Mouse (Mus musculus): ENCODE measurements around the gene Rnf181.

The Rnf181 gene

DNA sequence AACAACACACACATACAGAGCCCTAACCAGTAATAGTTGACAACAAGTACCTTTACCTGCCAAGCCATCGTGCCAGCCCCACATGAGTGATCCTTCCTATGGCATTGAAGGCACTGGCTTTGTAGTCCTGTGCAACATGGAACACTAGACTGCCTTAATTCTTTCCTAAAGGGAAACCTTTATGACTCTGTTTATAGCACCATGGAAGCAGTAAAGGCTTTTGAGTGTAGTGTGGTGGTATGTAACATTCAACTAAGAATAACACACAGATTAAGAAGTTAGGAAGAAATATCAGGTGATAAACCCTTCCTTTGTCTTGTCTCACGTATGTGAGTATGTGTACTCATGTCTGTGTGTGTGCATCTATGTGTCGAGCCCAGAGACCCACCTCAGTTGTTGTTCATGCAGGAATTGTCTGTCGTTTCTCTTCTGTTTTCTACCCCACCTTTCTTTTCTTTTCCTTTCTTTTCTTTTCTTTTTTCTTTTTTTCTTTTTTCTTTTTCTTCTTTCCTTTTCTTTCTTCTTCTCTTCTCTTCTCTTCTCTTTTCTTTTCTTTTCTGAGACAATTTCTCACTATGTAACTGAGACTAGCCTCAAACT lies at the start of gene Rnf181:
Gene Rnf181, minus strand, starts transcription at position 113 of the 600 bp plus-strand sequence.
- DNase-seq = no peak

DNA sequence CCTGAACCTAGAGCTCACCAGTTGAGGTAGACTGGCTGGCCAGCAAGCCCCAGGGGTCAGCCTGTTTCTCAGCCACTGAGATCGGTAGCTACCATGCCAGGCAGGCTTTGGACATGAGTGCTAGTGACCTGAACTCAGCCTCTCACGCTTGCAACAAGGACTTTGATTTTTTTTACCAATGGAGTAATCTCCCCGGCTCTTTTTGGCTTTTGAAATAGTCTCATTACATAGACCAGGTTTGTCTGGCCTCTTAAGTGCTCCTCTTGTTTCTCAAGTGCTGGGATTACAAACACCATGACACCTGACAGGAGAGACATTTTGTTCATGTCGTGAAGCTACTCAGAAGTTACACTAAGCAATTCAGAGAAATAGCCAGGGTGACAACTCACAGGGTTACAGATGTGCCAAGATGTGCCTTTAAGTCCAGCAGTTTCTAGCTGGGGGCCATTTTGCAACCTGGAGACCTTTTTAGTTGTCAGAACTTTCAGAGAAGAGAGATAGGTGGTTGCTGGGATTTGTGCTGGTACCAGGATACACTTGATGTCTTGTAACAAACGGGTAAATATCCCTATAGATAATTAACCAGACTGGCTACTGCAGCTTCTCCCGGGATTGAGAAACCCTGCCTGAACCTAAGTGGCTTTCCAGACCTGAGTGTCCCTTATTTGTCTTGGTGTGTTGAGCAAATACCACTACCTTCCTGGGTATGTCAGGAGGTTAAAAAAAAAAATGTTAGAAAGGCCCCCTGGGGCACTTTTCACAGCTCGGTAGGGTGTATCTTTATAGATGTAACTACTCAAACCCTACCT lies 49.4 kb upstream of the Rnf181 start:
- DNase-seq = no peak

DNA sequence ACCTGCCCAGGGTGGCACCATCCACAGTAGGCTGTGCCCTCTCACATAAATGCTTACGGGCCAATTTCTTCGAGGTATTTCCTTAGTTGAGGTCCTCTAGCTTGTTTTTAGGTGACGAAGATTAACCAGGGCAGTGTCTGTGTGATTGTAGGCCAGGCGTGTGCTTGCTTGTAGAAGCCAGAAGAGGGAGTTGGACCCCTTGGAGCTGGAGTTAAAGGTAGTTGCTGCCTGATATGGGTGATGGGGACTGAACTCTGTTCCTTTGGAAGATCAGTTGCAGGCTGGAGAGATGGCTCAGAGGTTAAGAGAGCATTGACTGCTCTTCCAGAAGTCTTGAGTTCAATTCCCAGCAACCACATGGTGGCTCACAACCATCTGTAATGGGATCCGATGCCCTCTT lies 48.4 kb upstream of the Rnf181 start:
- DNase-seq = no peak

DNA sequence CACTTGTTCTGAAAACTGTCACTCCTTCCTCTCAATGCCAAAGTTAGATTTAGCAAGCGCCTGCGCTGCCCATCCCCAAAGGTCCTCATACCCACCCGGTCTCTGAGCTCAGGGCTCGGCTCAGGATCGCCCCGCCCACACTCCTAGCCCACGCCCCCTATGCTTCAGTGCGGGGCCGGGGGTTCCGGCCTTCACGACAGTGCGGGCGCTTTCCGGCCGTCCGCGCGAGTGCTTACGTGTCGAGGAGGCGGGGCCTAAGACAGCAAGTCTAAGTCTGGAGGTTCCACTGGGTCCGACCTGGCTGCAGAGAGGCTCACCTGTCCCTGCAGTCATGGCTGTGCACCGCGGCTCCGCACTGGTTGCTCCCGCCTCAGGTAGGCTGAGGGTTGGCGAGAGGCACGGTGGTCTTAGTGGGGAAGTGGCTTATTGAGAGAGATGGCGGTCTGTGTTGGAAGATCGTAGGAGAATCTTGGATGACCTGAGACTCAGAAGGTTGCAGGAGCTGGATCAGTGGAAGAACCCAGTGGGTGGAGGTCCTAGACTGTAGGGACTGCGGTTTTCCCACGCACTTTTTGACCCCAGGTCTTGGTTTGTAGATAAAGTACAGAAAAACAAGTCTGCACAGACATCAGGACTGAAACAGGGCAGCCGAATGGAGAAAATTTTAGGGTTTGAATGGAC lies 47.5 kb upstream of the Rnf181 start, which contains the start of gene Ggcx:
Gene Ggcx, plus strand, starts transcription at position 233 of the 681 bp plus-strand sequence.
- peak; percentile 98 for DNase-seq

DNA sequence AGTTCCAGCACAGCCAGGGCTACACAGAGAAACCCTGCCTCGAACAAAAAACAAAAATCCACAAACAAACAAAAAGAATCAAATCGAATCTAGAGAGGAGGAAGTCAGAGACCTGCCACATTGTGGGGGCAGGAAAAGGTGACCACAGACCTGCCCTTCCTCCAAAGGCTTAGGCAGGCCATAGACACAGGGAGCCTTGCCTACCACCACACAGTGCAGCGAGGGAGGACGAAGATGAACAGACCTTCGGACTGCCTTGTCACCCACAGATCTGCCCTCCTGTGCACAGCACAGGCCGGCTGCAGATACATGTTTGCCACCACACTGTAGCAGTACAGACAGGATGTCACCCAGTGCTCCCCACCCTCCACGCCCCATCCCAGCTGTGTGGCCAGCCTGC lies 43.8 kb upstream of the Rnf181 start:
- DNase-seq = no peak

DNA sequence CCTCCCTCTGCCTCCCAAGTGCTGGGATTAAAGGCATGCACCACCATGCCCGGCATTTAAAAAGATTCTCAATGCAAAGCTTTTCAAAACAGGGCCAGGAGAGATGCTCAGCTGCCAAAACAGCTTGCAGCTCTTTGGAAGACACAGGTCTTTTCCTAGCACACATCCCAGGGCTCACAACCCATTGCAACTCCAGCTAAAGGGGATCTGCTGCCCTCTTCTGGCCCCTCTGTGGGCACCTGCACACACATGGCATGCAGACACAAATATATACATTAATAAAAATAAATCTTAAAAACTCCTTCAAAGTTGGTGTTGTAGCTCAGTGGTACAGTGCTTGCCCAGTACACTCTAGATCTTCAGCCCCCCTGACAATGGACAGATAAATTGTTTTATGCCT lies 43.2 kb upstream of the Rnf181 start:
- DNase-seq = no peak

DNA sequence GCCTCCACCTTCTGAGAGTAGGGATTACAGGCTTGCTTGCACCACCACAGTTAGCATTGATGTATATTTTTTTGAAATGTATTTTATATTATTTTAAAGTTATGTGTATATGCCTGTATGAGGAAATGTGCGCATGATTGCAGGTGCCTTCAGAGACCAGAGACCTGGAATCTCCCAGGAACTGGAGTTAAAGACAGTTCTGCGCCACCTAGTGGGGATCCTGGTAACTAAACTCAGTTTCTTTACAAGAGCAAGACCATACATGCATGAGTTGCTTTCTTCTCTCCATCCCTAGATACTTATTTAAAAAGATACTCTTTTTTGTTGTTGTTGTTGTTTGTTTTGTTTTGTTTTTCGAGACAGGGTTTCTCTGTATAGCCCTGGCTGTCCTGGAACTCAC lies 42.8 kb upstream of the Rnf181 start:
- DNase-seq = peak; percentile 81

DNA sequence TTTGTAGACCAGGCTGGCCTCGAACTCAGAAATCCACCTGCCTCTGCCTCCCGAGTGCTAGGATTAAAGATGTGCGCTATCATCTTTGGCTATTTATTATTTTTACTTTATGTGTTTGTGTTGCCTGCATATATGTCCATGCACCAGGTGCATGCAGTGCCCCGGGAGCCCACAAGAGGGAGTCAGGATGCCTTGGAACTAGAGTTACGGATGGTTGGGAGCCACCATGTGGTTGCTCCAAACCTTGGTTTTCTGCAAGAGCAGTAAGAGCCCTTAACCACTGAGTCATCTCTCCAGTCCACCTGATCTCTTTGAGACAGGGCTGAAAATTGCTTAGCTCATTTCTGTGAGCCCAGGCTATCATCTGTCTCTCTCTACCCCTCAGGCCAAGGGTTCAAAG lies 40.4 kb upstream of the Rnf181 start:
- peak; percentile 91 for DNase-seq

DNA sequence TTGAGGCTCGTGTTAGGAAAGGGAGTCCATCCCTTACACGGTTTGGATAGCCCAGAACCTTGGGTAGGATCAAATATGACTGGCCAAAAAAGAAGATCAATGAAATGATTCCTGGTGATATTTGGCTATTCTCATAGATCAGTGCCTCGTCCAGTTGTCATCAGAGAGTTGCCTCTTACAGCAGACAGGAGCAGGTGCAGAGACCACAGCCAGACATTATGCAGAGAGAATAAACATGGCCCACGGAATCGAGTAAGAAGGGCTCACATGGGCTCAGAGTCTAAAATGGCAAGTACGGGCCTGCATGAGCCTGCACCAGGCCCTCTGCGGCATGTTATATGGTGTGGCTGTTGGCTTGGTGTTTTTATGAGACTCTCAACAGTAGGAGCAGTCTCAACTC lies 38.6 kb upstream of the Rnf181 start:
- no peak for DNase-seq

DNA sequence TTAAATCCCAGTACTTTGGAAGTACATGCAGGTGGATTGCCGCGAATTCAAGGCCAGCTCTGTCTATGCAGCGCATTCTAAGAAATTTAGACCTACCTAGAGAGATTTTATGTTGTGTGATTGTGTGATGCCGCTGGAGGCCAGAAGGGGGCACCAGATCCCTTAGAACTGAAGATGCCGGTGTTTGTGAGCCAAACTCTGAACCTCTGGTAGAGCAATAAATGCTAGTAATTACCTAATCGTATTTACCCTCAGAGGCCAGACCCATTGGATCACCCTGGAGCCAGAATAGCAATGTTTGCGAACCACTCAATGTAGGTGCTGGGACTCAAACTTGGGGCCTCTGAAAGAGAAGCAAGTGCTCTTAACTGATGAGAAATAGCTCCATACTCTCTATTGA lies 35.1 kb upstream of the Rnf181 start:
- peak; percentile 87 for DNase-seq

DNA sequence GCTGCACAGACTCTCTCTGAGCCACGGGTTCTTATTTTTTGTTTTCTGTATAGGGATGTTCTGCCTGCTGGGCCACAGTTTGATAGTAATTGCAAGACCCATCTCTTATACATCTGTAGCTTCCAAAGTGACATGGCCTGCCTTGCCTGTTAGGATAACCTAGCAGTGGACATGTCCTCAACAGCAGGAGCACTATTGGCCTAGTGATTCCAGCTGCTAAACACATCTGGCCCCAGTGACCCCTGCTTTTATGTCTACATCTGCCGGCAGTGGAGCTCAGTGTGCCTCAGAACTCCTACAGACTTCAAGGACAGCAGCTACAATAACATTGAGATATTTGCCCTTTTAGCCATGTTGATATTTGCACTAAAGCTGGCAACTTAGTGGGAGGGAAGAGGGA lies 33.2 kb upstream of the Rnf181 start:
- DNase-seq = no peak

DNA sequence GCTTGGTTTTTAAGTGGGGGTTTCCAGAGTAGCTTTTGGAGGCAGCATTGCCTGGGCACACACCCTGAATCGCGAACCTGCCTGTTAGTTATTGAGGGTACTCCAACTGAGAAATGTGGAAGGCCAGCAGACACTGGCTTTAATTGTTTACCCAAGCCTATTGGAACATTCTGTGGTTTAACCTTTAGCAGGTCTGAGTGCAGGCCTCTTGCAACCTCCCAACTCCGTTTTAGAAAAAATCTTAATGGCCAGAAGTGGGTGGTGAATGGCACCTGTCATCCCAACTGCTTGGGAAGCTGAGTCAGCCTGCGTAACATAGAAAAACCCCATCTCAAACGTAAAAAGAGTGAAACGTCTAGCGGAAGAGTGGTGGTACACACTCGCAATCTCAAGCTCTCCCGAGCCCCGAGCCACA lies 30.1 kb upstream of the Rnf181 start:
- DNase-seq = peak; percentile 43

DNA sequence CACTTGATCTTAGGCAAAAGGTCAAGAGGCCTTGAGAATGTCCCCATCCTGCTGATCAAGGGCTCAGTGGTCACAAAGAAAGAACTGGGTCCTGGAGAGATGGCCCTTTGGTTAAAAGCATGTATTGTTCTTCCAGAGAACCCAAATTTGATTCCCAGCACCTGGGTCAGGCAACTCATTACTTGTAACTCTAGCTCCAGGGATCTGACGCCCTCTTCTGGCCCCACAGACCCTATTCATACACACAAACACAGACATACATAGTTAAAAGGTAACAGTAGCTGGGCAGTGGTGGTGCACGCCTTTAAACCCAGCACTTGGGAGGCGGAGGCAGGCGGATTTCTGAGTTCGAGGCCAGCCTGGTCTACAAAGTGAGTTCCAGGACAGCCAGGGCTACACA lies 25.6 kb upstream of the Rnf181 start:
- DNase-seq = no peak

DNA sequence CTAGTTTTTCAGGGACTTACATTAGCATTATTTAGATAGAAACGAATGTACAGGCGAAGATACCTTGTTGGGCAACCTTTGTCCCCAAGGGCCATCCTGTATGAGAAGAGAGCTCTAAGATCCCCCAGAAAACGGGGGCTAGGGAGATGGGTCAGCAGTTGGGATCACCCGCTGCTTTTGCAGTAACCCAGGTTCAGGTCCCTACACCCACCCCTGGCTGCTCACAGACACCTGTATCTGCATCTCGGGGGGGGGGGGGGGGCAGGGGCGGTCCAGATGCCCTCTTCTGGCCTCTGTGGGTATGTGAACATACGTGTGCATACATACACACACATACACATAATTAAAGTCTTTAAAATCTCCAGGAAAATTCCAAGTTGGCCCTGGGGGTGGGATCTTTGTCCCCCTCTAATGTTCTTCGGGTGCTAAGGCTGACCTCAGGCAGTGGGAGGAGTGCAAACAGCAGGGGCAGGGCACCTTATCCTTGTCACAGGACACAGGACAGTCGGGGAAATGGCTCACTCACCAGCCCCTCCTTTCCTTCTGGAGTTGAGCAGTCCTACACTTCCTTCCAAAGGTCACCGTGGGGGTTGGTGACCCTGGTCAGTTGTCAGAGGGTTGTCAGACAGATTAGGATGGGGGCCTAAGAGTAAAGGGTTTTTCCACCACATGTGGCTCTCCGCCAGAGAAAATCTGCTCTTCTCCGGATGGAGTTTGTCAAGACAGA lies 24.2 kb upstream of the Rnf181 start:
- DNase-seq = peak; percentile 88

DNA sequence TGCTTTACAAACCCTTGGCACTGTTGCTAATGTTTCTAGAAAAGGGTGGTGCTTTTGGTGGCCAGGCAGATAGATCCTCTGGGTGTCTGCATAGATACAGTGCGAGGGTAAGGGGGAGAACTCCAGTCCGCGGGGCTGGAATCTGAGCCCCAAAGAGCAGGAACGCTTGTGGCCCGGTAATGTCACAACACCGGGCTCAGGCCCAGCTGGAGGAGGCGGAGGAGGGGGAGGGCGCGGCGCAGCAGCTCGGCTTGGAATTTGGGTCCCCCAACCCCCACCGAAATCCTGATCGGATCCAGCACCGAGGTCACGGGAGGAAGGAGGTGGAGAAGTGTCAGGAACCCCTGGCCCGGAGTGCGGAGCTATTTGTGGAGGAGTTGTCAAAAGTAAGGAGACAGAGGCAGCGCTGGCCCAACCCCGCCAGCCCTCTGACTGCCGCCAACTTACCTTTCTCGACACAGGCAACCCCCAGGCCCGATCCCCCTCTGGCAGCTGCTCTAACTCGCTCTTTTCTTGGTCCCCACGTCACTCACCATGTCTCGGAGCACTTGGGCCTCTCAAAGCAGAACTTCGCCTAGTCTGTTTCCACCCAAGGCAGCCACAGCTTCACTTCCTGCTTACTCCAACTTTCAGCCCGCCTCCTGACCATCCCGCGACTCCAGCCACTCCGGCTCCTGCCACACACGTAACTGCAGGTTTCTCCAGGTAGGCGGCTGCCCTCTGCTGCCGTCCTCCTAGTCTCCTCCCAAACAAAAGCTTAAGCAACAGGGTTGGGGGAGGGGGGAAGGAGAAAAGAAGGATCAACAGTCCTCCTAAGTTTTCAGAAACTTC lies 23.4 kb upstream of the Rnf181 start, which contains the start of gene Vamp8:
Gene Vamp8, minus strand, starts transcription at position 763 of the 831 bp plus-strand sequence.
- DNase-seq = peak; percentile 93

DNA sequence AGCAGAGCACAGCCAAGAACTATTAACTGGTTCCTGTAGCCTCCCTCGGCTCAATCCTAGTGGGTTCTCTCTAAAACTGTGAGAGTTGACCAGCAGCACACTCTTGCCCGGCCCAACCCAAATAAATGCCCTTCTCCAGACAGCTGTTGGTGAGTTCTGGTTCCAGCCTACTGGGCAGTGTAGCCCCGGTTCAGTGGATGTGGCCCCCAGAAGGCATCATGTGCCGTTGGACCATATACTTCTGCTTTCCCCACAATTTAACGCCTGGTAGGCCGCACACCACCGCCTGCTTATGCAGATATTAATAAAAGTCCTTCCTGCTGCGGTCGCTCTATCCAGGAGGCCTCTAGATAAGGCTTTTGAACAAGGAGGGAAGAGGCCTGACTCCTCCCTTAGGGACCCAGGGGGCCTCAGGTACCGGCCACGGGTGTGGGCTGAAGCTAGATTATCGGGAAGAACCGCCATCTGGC lies 22.8 kb upstream of the Rnf181 start:
- DNase-seq = no peak

DNA sequence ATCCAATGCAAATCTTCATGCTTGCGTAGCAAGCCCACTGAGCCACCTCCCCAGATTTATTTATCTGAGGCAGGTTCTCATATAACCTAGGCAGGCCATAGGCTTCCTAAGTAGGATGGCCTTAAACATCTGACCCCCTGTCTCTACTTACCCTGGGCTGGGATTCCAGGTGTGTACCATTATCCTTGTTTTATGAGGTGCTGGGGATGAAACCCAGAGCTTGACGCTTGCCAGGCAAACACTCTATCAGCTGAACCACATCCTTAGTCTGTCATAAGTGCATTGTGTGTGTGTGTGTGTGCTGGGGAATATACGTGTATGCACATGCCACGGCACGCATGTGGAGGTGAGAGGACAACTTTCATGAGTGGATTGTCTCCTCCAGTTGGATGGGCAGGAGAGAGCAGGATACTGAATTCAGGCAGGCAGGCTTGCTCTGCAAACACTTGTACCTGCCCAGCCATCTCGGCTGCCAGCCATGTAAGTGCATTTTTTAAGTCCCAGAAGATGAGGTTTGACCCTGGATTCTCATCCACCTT lies 22.1 kb upstream of the Rnf181 start:
- DNase-seq = no peak

DNA sequence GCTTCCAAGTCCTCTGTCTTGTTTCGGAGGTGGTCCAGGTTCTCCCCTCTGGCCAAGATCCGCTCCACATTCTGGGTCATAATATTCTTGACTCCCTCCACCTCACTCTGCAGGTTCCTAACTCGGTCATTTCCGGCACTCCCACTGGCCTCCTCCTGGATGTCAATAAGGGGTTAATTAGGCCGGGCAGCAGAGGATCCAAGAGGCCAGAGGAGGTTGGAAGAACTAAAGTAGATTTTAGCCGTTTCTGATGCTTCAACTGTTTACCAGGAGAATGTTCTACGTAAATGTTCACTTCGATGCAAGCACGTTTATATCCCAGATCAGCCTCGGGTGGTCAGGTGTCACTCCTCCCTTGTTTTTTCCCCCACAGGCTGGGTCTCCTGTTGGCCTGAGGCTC lies 21.5 kb upstream of the Rnf181 start:
- DNase-seq = no peak

DNA sequence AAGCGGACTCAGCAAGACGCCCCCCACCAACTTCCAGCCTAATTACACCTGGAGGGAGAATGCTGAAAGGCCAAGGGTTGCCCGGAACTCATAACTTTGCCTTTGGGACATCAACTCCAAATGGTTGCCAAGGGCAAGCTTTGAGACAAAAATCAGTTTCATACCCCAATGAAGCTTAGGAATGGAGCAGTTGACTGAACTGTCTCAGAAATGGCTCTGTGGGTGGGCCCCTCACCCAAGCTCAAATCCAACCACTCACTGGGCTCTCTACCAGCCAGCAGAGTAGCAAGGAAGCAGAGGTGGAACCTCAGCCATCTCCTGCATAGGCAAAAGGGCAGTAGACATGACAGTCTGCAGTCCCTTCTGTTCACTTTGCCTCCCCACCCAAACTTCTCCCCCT lies 21.1 kb upstream of the Rnf181 start:
- DNase-seq = no peak

DNA sequence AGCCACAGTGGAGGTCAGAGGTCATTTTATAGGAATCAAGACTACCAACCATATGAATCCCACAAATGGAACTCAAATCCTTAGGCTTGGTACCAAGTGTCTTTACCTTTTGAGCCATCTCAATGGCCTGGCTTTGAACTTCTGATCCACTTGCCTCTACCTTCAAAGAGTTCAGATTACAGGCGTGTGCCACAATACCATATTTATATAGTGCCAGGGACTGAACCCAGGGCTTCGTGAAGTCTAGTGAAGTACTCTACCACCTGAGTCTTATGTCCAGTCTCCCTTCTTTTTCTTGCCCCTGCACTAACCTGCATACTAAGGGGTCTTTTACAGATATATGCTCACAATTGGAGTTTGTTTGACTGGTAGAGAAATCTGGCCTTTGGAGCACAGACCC lies 19.8 kb upstream of the Rnf181 start:
- no peak for DNase-seq

DNA sequence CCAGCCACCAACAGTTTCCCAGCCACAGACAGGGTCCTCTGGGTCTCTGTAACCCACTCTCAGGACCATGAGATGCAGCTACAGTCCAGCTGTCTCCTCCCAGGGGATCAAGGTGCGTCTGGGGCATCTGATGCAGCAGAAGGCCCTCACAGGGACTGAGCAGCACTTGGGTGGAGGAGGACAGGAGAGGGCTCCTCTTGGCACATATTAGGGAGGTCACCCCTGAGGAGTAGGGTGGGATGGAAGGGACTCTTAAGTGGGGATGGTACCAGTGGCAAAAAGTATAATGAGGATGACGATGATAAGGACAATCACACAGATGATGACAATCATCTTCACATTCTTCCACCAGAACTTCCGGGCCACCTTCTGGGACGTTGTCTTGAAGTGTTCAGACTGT lies 18.5 kb upstream of the Rnf181 start:
- DNase-seq = no peak

DNA sequence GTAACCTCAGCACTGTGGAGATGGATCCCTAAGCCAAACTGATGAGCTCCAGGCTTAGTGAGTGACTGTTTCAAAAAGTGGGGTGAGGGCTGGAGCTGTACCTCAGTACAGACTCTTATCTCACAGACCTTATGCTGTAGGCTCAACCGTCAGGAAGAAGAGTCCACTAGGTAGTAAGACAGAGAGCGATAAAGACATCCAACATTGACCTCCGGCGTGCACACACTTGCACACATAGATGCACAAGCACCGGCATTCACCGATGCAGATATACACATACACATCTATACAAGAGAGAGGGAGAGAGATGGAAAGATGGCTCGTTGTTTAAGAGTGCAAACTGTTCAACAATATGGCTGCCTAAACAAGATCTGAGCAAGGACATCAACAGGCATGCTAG lies 17.2 kb upstream of the Rnf181 start:
- no peak for DNase-seq
